Mouse (Mus musculus) midbrain, embryonic 11.5 days (tissue): Measurements from ENCODE around the gene Cpne5. TPM values are rescaled to one million over a fixed set of nuclear protein-coding genes. Genes with fewer than 3 reads are reported as not detected.
A peak's percentile ranks its signal among the peaks of the same experiment; 100 is the strongest.

ENCODE experiments used
- ATAC-seq: fragments of 200-750 bp; cut with Nextera tagmentation; 2 replicates; pipeline ENCODE4 v1.8.0; 2017; ENCODE audit warnings: moderate TSS enrichment, moderate library complexity; ENCODE audit not compliant: low FRiP score
- DNase-seq: peaks from one replicate; pipeline ENCODE4 v3.0.0; 2015; ENCODE audit warnings: low spot score; ENCODE audit errors: missing footprints
- H3K27ac ChIP-seq: fragments of 300-500 bp; sonication (generic); 2 replicates; pipeline ENCODE4 v1.5.1; 2014; ENCODE audit warnings: low read depth, low read length
- H3K27me3 ChIP-seq: fragments of 300-500 bp; sonication (generic); 2 replicates; pipeline ENCODE4 v1.6.1; 2014; ENCODE audit warnings: mild to moderate bottlenecking, low read length, moderate library complexity, mixed read lengths; ENCODE audit not compliant: control insufficient read depth, insufficient read depth
- H3K36me3 ChIP-seq: fragments of 300-500 bp; sonication (generic); 2 replicates; pipeline ENCODE4 v1.6.1; 2014; ENCODE audit warnings: mild to moderate bottlenecking, low read length, moderate library complexity, mixed read lengths; ENCODE audit not compliant: control insufficient read depth, insufficient read depth
- H3K4me1 ChIP-seq: fragments of 300-500 bp; sonication (generic); 2 replicates; pipeline ENCODE4 v1.6.1; 2014; ENCODE audit warnings: low read length; ENCODE audit not compliant: control insufficient read depth, insufficient read depth
- H3K4me2 ChIP-seq: fragments of 300-500 bp; sonication (generic); 2 replicates; pipeline ENCODE4 v1.6.1; 2014; ENCODE audit warnings: mild to moderate bottlenecking, moderate library complexity
- H3K4me3 ChIP-seq: fragments of 300-500 bp; sonication (generic); 2 replicates; pipeline ENCODE4 v1.5.1; 2014; ENCODE audit warnings: low read depth, low read length
- H3K9ac ChIP-seq: fragments of 300-500 bp; sonication (generic); 2 replicates; pipeline ENCODE4 v1.6.1; 2014; ENCODE audit warnings: low read length
- H3K9me3 ChIP-seq: fragments of 300-500 bp; sonication (generic); 2 replicates; pipeline ENCODE4 v1.6.1; 2016; ENCODE audit warnings: low read length; ENCODE audit not compliant: control insufficient read depth
- WGBS: fragments of 180-500 bp; shearing (Covaris S2); extraction: QIAGEN DNeasy Blood & Tissue Kit; methylation state at CpG from one replicate; pipeline ENCODE4 v1.1.7; 2014; 5-methylcytosine and 5-hydroxymethylcytosine counted together
- polyA plus RNA-seq: library from polyadenylated mRNA; unstranded; fragments of >200 nt; fragmentation: Nextera tagmentation; extraction: Ambion mirVana; gene quantifications from 2 replicates; pipeline ENCODE4 v1.2.1, GENCODE M21; 2014

The Cpne5 gene
- polyA plus RNA-seq, 1 experiment from 2014 or later = 7.4 TPM

DNA sequence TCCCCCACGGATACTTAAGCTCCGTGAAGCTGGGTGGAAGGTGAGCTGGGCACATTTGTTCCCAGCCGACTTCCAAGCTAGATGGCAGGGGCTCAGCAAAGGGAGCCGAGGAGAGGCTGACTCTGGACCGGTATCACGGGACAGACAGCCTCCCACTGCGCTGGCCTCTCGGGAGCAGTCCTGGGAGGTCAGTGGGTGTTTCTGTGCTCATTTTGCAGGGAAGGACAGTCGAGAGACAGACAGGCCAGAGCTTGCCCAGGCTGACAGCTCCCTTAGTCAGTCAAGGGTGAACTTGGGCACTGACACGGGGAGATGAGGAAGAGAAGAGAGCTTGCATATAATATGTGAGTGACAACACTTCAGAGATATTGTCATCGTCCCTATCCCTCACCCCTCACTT, 54.8 kb downstream of the Cpne5 start:
- DNase-seq (peak; percentile 59), ATAC-seq (no peak)
- no peak overlapping the region for H3K4me3 ChIP-seq
- H3K9ac ChIP-seq = no peak overlapping the region
- no peak overlapping the region for H3K27ac ChIP-seq
- H3K4me1 ChIP-seq = peaks cover 25% of the 10 kb centered on the region
- H3K27me3 ChIP-seq = no peaks in the 10 kb centered on the region
- no peak overlapping the region for H3K4me2 ChIP-seq
- H3K36me3 ChIP-seq = no peaks in the 10 kb centered on the region
- no peaks in the 10 kb centered on the region for H3K9me3 ChIP-seq
- WGBS = 69% methylated on average over 11 of the region's 11 CpGs

DNA sequence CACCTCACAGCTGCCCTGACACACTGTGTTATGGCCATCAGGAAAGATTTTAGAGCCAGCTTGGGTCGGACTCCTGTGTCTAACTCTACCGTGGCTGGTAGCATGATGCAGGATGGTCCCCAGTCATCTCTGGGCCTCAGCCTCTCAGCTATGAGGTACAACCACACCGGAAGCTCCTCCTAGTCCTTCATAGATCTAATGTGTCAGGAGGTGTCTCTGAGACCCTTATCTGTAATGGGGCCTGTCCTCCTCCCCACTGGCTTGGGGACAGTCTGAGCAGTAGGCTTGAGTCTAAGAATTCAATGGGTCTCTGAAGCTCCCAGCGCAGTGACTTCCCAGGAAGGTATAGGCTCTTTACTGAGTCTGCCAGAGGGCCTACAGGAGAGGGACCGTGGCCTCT, 56.2 kb downstream of the Cpne5 start:
- Histone ChIP-seq H3K9ac (no peak overlapping the region), H3K27me3 (no peaks in the 10 kb centered on the region), H3K4me1 (peaks cover 13% of the 10 kb centered on the region), H3K4me2 (no peak overlapping the region), H3K27ac (no peak overlapping the region), H3K9me3 (no peaks in the 10 kb centered on the region), H3K4me3 (no peak overlapping the region), H3K36me3 (no peaks in the 10 kb centered on the region)
- 85% methylated on average over 5 of the region's 5 CpGs for WGBS
- DNase-seq = no peak
- ATAC-seq = no peak

DNA sequence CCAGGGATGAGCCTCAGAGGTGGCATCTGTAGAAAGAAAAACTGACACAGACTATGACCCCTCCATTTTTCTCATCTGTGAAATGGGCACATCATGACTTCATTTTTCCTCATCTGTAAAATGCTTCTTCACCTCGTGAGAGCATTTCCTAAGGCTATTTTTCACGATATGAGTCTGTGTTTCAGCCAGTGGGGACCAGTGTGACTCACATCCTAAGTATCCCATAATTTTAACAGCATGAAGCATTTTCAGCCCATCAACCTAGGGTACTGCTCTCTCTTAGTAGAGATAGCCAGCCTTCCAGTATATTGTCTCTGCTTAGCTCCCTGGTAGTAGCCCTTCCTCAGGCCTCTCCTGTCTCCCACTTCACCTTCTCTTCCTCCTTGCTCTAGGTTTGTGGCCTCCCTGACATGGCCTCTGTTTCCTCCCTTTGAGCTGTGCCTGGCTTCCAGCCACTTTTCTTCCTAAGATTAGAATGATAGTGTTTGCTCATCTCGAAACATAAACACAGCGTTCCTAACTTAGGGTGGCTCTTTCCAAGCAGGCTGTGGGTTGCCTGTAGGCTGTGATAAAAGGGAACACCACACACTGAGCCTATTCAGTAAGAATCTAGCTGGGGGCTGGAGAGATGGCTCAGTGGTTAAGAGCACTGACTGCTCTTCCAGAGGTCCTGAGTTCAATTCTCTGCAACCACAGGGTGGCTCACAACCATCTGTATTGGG, 57.4 kb downstream of the Cpne5 start:
- no peaks in the 10 kb centered on the region for H3K27me3 ChIP-seq
- H3K4me3 ChIP-seq = no peak overlapping the region
- no peaks in the 10 kb centered on the region for H3K9me3 ChIP-seq
- no peak overlapping the region for H3K4me2 ChIP-seq
- peaks cover 13% of the 10 kb centered on the region for H3K4me1 ChIP-seq
- no peaks in the 10 kb centered on the region for H3K36me3 ChIP-seq
- WGBS = 83% methylated on average over 4 of the region's 4 CpGs
- DNase-seq (no peak), ATAC-seq (no peak)
- no peak overlapping the region for H3K9ac ChIP-seq
- H3K27ac ChIP-seq = no peak overlapping the region

DNA sequence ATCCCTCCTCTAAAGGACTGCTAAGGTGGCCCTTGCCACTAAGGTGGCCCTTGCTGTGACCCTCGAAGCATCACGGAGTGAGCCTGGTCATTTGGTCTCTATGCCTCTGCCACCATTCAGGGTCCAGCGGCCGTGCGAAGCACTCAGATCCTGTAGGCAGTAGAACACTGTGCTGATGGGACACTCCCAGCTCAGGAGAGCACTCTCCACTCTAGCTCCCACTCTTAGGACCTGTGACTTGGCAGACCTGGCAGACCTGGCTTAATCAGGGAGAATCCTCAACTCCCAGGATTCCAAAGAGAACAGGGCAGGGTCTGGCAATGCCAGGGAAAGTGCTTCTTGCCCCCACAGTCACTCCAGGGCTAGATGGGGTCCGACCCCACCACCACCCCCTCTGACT, 58.0 kb downstream of the Cpne5 start:
- Histone ChIP-seq H3K4me3 (no peak overlapping the region), H3K36me3 (no peaks in the 10 kb centered on the region), H3K4me1 (peaks cover 8% of the 10 kb centered on the region), H3K27me3 (no peaks in the 10 kb centered on the region), H3K27ac (no peak overlapping the region), H3K9me3 (no peaks in the 10 kb centered on the region), H3K9ac (no peak overlapping the region), H3K4me2 (no peak overlapping the region)
- 88% methylated on average over 6 of the region's 6 CpGs for WGBS
- DNase-seq (no peak), ATAC-seq (no peak)

DNA sequence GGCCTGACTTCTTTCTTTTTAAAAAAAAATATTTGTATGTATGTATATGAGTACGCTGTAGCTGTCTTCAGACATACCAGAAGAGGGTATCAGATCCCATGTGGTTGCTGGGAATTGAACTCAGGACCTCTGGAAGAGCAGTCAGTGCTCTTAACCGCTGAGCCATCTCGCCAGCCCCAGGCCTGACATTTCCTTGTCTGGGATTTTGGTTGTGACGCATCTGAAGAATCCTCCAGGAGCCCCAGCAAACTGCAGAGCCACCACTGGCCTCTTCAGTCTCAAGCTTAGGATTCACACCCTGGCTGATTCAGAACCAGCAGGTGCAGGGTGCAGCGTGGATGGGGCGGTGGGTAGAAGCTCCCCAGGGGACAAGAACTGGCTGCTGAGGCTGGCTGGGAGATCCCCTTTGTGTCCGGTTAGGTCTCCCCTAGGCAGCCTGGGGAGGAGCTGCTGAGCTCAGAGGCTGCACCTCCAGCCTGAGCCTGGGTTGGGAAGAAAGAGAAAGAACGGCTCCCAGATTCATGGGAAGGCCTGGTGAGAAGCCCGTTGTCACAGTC, 59.4 kb downstream of the Cpne5 start:
- no peak overlapping the region for H3K27ac ChIP-seq
- H3K27me3 ChIP-seq = no peaks in the 10 kb centered on the region
- H3K9ac ChIP-seq = no peak overlapping the region
- no peak overlapping the region for H3K4me2 ChIP-seq
- H3K36me3 ChIP-seq = no peaks in the 10 kb centered on the region
- no peak for DNase-seq
- no peak overlapping the region for H3K4me3 ChIP-seq
- ATAC-seq = no peak
- WGBS = 61% methylated on average over 9 of the region's 9 CpGs
- peaks cover 8% of the 10 kb centered on the region for H3K4me1 ChIP-seq
- H3K9me3 ChIP-seq = no peaks in the 10 kb centered on the region

DNA sequence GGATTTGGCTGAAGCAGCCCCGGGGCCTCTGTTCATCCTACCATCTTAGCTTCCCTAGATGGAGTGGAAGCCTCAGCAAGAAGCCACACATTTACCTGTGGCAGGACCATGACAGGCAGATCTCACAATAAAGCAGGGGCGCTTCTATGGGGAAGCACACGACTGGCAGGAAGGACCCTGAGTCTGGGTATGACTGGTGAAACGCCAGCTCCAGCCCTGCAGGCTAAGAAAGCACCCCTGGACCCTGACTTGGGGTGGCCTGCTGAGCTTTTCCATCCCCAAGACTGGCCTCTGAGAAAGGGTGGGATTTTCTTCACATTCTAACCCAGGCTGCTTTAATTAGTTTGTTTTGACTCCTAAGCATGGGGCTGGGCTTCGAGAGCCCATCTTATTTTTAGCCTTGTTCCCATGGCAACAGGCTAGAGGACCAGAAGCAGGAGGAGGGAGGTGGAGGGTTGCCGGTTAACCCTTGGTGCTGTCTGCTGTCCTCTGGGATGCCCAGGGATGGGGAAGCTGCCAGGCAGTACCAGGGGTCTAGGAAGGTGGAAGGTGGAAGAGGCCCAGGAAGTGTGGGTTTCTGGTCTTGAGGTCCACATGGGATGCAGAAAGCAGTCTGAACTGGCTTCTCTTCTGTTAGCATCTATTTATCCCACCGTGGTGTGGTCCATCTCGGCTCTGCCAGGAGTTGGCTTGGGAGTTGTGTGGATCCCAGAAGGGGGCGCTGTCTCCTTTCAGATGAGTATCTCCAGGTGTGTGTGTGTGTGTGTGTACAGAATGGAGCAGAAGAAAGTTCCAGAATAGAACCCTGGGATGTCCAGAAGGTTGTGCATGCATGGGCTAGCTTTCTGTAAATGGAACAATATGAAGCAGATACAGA, 61.3 kb downstream of the Cpne5 start:
- Histone ChIP-seq H3K36me3 (no peaks in the 10 kb centered on the region), H3K9ac (no peak overlapping the region), H3K27ac (no peak overlapping the region), H3K9me3 (no peaks in the 10 kb centered on the region), H3K4me3 (no peak overlapping the region), H3K4me2 (no peak overlapping the region), H3K27me3 (no peaks in the 10 kb centered on the region), H3K4me1 (peaks cover 8% of the 10 kb centered on the region)
- ATAC-seq (peak; percentile 83), DNase-seq (peak; percentile 97)
- WGBS = 15% methylated on average over 9 of the region's 9 CpGs

DNA sequence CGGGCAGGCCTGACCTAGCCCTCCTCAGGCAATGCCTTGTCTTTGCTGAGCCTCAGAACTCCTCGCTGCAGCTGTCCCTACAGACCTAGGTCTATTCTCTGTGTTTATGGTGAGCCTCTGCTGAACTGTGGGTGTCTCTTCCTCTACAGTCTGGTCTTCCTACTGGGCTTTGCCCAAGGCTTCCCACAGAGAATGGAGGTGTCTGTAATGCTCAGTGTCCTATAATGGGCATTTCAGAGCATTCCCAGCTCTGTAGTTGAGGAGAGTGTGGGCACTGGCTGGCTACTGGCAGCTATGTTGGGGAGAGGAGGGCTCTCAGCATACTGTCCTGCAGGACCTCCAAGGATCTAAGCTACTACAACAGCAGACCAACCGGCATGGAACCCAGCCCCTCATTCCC, 62.3 kb downstream of the Cpne5 start:
- H3K27me3 ChIP-seq = no peaks in the 10 kb centered on the region
- H3K9me3 ChIP-seq = no peaks in the 10 kb centered on the region
- H3K4me3 ChIP-seq = no peak overlapping the region
- DNase-seq (no peak), ATAC-seq (no peak)
- H3K4me2 ChIP-seq = no peak overlapping the region
- 84% methylated on average over 3 of the region's 3 CpGs for WGBS
- H3K36me3 ChIP-seq = no peaks in the 10 kb centered on the region
- no peak overlapping the region for H3K9ac ChIP-seq
- no peak overlapping the region for H3K27ac ChIP-seq
- peaks cover 8% of the 10 kb centered on the region for H3K4me1 ChIP-seq

DNA sequence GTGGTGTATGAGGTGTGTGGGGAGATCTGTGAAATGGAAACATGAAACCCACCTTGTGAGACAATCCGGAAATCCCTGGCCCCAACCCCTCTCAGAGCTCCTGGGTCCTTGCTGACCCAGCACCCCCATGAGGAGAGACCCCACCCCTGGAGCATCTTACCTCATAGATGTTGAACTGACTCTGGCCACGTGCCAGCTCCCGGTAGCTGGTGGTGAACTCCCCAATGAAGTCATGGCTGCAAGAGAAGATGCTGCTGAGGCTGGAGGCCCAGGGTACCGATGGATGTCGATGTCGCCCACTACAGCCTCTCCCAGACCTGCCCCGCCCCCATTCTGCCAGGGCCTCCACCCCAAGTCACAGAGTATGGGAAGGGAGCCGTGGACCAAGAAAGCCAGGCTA, 64.8 kb downstream of the Cpne5 start:
- peaks cover 8% of the 10 kb centered on the region for H3K4me1 ChIP-seq
- no peak for ATAC-seq
- no peak overlapping the region for H3K4me3 ChIP-seq
- H3K4me2 ChIP-seq = no peak overlapping the region
- H3K27me3 ChIP-seq = no peaks in the 10 kb centered on the region
- H3K27ac ChIP-seq = no peak overlapping the region
- 75% methylated on average over 8 of the region's 8 CpGs for WGBS
- H3K9me3 ChIP-seq = no peaks in the 10 kb centered on the region
- H3K36me3 ChIP-seq = no peaks in the 10 kb centered on the region; the same call in 1 of the 2 replicates
- no peak for DNase-seq
- no peak overlapping the region for H3K9ac ChIP-seq

DNA sequence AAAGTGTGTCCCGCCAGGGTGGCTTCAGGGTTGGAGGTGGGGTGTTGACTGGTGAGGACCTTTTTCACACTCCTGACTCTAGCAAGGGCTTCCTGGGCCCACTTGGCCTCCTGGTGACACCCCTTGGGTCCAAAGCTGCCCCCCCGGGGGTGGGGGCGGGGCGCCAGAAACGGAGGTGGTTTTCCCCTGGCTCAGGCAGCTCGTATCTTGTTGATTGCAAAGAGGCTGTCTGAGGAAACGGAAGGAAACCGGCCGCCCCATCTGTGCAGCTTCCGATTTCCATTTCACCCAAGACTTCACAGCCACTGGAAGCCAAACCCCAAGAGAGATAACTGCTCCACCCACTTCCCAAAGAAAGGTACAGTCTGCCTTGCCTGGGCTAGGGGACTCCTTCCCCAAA, 65.9 kb downstream of the Cpne5 start:
- H3K27me3 ChIP-seq = no peaks in the 10 kb centered on the region
- no peak overlapping the region for H3K4me2 ChIP-seq
- no peaks in the 10 kb centered on the region for H3K9me3 ChIP-seq
- no peak overlapping the region for H3K27ac ChIP-seq
- no peak overlapping the region for H3K9ac ChIP-seq
- no peaks in the 10 kb centered on the region; the same call in 1 of the 2 replicates for H3K36me3 ChIP-seq
- no peak overlapping the region for H3K4me3 ChIP-seq
- ATAC-seq (no peak), DNase-seq (no peak)
- H3K4me1 ChIP-seq = peaks cover 8% of the 10 kb centered on the region
- WGBS = 49% methylated on average over 10 of the region's 10 CpGs
